Mouse (Mus musculus) NIH3T3 (cell line): Measurements from ENCODE around the gene Ttc30a2.

Experiments
- DNase-seq: peaks from one replicate; pipeline ENCODE4 v3.0.0-alpha.2; 2012; ENCODE audit warnings: low read depth

Gene Ttc30a2

DNA sequence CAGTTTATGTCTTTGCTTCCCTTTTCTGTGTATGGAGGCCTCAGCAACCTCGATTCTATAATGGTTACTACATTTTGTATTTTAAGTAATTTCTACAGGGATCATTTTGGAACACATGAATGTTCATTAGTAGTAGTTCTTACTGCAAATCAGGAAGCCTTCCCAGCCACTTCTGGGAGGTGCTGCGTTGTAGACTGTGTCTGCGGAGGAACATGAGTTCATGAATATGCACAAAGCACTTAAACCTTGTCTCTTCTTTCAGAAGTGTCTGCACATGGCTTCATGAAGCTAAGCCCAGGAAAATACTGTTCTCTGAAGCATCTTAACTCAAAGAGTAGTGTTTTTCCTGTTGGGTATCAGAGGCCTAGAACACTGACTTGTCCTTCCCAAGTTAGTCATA is 50.0 kb downstream of the Ttc30a2 start:
- DNase-seq = no peak

DNA sequence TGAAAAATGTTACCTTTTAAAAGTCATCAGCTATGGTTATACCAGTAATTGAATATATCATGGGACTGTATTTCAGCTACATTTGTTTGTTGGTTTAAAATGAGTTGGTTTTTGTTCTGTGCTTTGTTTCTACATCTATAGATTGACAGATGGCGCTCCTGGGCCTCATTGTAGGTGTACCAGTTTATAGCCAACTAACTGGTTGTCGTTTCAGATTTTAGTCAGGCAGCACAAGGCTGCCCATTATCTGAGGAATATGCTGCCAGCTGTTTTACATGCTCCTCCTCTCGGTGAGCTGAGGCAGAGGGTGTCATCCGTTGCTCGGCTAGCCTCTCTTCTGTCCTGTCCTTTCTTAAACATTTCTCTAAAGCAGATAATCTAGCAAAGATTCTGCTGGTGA is 51.9 kb downstream of the Ttc30a2 start:
- no peak for DNase-seq
